In the genomic region with DNA sequence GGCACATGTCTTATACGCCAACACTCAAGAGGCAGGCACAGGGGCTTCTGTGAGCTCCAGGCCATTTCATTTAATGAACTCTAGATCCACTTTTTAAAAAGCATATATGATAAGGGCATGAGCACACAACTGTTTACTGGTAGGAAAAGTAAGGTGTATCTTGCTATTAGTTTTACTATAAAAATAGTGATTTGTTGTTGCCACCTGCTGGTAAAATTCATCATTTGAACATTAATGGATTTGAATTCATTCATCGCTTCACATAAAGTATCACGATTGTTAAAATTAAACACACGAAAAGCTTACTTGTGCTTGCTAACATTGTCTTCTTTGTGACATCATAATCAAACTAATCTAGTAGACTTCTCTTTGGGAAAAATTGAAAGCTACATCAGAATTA, we compare ENCODE assay signal across 19 mouse cellular contexts. TPM values are rescaled to one million over a fixed set of nuclear protein-coding genes. Genes with fewer than 3 reads are reported as not detected.
DNase-seq lines count a peak whose midpoint lies in the region; ATAC-seq and TF ChIP-seq lines count a peak whose summit lies in the region.
"Had no signal": no experiment of that assay in that cellular context is flagged by ENCODE, and none has a peak within 500 bp of the region (broad histone marks: within the 10 kb centered on the region; RNA-seq: fewer than 3 reads in every experiment).

No protein-coding gene starts in this region.

- in situ Hi-C loops in CH12.LX (cut with MboI; ENCODE audit: low pct_ligation_motif_present, low pct_unique_long_range_greater_than_20kb, low sequenced_read_pairs), result loop anchor here (10.0 kb wide), 1 partner anchor 142 kb away; no protein-coding TSS in a partner anchor

- TF ChIP-seq EP300 in CH12.LX (IDR thresholded peaks at IDR 0.05; ENCODE audit: low read length), result no peak

- dilution Hi-C loops in CH12.LX (cut with MboI; ENCODE audit: extremely low pct_ligation_motif_present, extremely low pct_unique_long_range_greater_than_20kb, low sequenced_read_pairs), result no loop called here

- no peak for ATAC-seq in hindbrain, postnatal 0 days
- no peak for ATAC-seq in hindbrain, embryonic 16.5 days
- ATAC-seq in lung, embryonic 14.5 days (ENCODE audit: insufficient read depth), result no peak

- no peaks in the 10 kb centered on the region for H3K4me1 ChIP-seq in hindbrain, postnatal 0 days (ENCODE audit: insufficient read depth, low read length)
- no peaks in the 10 kb centered on the region for H3K4me1 ChIP-seq in hindbrain, embryonic 16.5 days (ENCODE audit: control insufficient read depth, insufficient read depth, low read depth, low read length)
- no peaks in the 10 kb centered on the region for H3K4me1 ChIP-seq in lung, embryonic 14.5 days (ENCODE audit: insufficient read depth)
- H3K4me1 ChIP-seq in CH12.LX (ENCODE audit: control insufficient read depth in 1 of 2, insufficient read depth in 2 of 2), result peaks cover 0 to 7% of the 10 kb centered on the region in 2 experiments; a peak in 1 of 4 replicates
- H3K4me1 ChIP-seq: liver, embryonic 13.5 days had no signal

- H3K27ac ChIP-seq in hindbrain, postnatal 0 days, result no peak overlapping the region
- H3K27ac ChIP-seq in hindbrain, embryonic 16.5 days (ENCODE audit: low read depth, low read length), result no peak overlapping the region
- H3K27ac ChIP-seq in lung, embryonic 14.5 days (ENCODE audit: low read depth), result no peak overlapping the region
- H3K27ac ChIP-seq in CH12.LX (ENCODE audit: insufficient read depth, low read depth), result no peak overlapping the region
- H3K27ac ChIP-seq: embryonic facial prominence, embryonic 15.5 days; forebrain, embryonic 10.5 days; limb, embryonic 10.5 days; liver, embryonic 13.5 days had no signal

- peak; percentile 42 for DNase-seq in hindbrain, postnatal 0 days (ENCODE audit: low spot score)
- peak; percentile 36 for DNase-seq in lung, embryonic 14.5 days
- DNase-seq in lung, postnatal 36 days, result no peak
- no peak for DNase-seq in CH12.LX (ENCODE audit: extremely low read depth)
- DNase-seq in induced T-regulatory cell, adult 2 months (ENCODE audit: low read depth), result peak; percentile 47
- no peak for DNase-seq in right cerebral cortex, postnatal 36 days (ENCODE audit: low spot score in 2 of 2)
- no peak for DNase-seq in urinary bladder, postnatal 14 days (ENCODE audit: low spot score)
- DNase-seq: cerebellum, postnatal 10 days; embryo, embryonic 11 days; kidney, adult 11 months; layer of hippocampus, postnatal 36 days; liver, embryonic 13.5 days; right cerebral cortex, postnatal 25 days; thymus, postnatal 36 days had no signal

- TF ChIP-seq CTCF in hindbrain, postnatal 0 days (IDR thresholded peaks at IDR 0.05; ENCODE audit: low read depth), result peak; percentile 35; the same call in 1 of the 2 replicates
- no peak for TF ChIP-seq CTCF in lung, embryonic 14.5 days (IDR thresholded peaks at IDR 0.05; ENCODE audit: low read depth)
- TF ChIP-seq CTCF in CH12.LX (conservative IDR thresholded peaks at IDR 0.05 in 1 of 2, IDR thresholded peaks at IDR 0.05 in 1 of 2; ENCODE audit: low read depth in 2 of 2, low read length in 2 of 2), result peak in 1 of 2 experiments; percentile 40; a peak in 2 of 4 replicates

- no peaks in the 10 kb centered on the region for H3K36me3 ChIP-seq in hindbrain, postnatal 0 days (ENCODE audit: insufficient read depth, low read length)
- H3K36me3 ChIP-seq in hindbrain, embryonic 16.5 days (ENCODE audit: control insufficient read depth, insufficient read depth, low read length), result no peaks in the 10 kb centered on the region
- H3K36me3 ChIP-seq in lung, embryonic 14.5 days (ENCODE audit: insufficient read depth), result no peaks in the 10 kb centered on the region
- peaks cover 0 to 7% of the 10 kb centered on the region in 2 experiments for H3K36me3 ChIP-seq in CH12.LX (replicated peaks in 1 of 2; ENCODE audit: control insufficient read depth in 1 of 2, insufficient read depth in 1 of 2, low read length in 1 of 2)
- H3K36me3 ChIP-seq: embryonic facial prominence, embryonic 15.5 days; forebrain, embryonic 10.5 days; limb, embryonic 10.5 days; liver, embryonic 13.5 days had no signal

- peaks cover 6% of the 10 kb centered on the region; the same call in 1 of the 2 replicates for H3K79me2 ChIP-seq in CH12.LX (replicated peaks; ENCODE audit: control insufficient read depth, extremely low read depth, insufficient read depth, poor library complexity, severe bottlenecking)

- no peaks in the 10 kb centered on the region for H3K9me3 ChIP-seq in hindbrain, postnatal 0 days (ENCODE audit: low read length)
- no peaks in the 10 kb centered on the region for H3K9me3 ChIP-seq in hindbrain, embryonic 16.5 days (ENCODE audit: control insufficient read depth, low read length)
- no peaks in the 10 kb centered on the region for H3K9me3 ChIP-seq in lung, embryonic 14.5 days (ENCODE audit: low read depth, low read length)
- H3K9me3 ChIP-seq in CH12.LX (replicated peaks; ENCODE audit: low read length), result no peaks in the 10 kb centered on the region
- H3K9me3 ChIP-seq: embryonic facial prominence, embryonic 15.5 days; forebrain, embryonic 10.5 days; limb, embryonic 10.5 days; liver, embryonic 13.5 days; megakaryocyte, embryonic 14.5 days had no signal

- TF ChIP-seq RAD21 in CH12.LX (IDR thresholded peaks at IDR 0.05; ENCODE audit: low read depth, low read length), result peak; percentile 46

- TF ChIP-seq POLR2A in CH12.LX (IDR thresholded peaks at IDR 0.05; ENCODE audit: low read depth, low read length), result no peak

- no peaks in the 10 kb centered on the region for H3K27me3 ChIP-seq in hindbrain, postnatal 0 days (ENCODE audit: insufficient read depth, low read length)
- no peaks in the 10 kb centered on the region for H3K27me3 ChIP-seq in hindbrain, embryonic 16.5 days (replicated peaks; ENCODE audit: control insufficient read depth, insufficient read depth, low read length)
- H3K27me3 ChIP-seq in lung, embryonic 14.5 days (ENCODE audit: insufficient read depth, low read length), result no peaks in the 10 kb centered on the region
- H3K27me3 ChIP-seq in CH12.LX (replicated peaks), result no peaks in the 10 kb centered on the region
- H3K27me3 ChIP-seq: embryonic facial prominence, embryonic 15.5 days; liver, embryonic 13.5 days; megakaryocyte, embryonic 14.5 days had no signal

- no peak overlapping the region for H3K4me3 ChIP-seq in hindbrain, postnatal 0 days (ENCODE audit: low read length)
- no peak overlapping the region for H3K4me3 ChIP-seq in hindbrain, embryonic 16.5 days (ENCODE audit: low read length)
- no peak overlapping the region for H3K4me3 ChIP-seq in lung, embryonic 14.5 days (ENCODE audit: low read depth, low read length)
- no peak overlapping the region for H3K4me3 ChIP-seq in CH12.LX (replicated peaks in 1 of 3; ENCODE audit: low read depth in 2 of 3, low read length in 2 of 3, poor library complexity in 1 of 3)
- H3K4me3 ChIP-seq: embryonic facial prominence, embryonic 15.5 days; forebrain, embryonic 10.5 days; limb, embryonic 10.5 days; liver, embryonic 13.5 days; megakaryocyte, embryonic 14.5 days had no signal

- WGBS in hindbrain, postnatal 0 days, result 85% methylated on average over 4 of the region's 4 CpGs
- 89% methylated on average over 4 of the region's 4 CpGs for WGBS in hindbrain, embryonic 16.5 days
- WGBS in lung, embryonic 14.5 days, result 87% methylated on average over 4 of the region's 4 CpGs

- no peak overlapping the region for H3K4me2 ChIP-seq in hindbrain, postnatal 0 days (ENCODE audit: low read depth, low read length)
- no peak overlapping the region for H3K4me2 ChIP-seq in hindbrain, embryonic 16.5 days (ENCODE audit: low read length)
- H3K4me2 ChIP-seq in lung, embryonic 14.5 days, result no peak overlapping the region
- no peak overlapping the region for H3K4me2 ChIP-seq in CH12.LX (ENCODE audit: insufficient read depth, low read depth, poor library complexity, severe bottlenecking)
- H3K4me2 ChIP-seq: embryonic facial prominence, embryonic 15.5 days; liver, embryonic 13.5 days had no signal

- H3K9ac ChIP-seq in hindbrain, postnatal 0 days (replicated peaks; ENCODE audit: low read length), result no peak overlapping the region
- H3K9ac ChIP-seq in hindbrain, embryonic 16.5 days (ENCODE audit: low read depth, low read length), result no peak overlapping the region
- no peak overlapping the region for H3K9ac ChIP-seq in lung, embryonic 14.5 days
- H3K9ac ChIP-seq in CH12.LX (ENCODE audit: insufficient read depth, low read depth), result no peak overlapping the region
- H3K9ac ChIP-seq: embryonic facial prominence, embryonic 15.5 days; liver, embryonic 13.5 days had no signal

TF ChIP-seq in CH12.LX, 34 proteins besides CTCF, POLR2A, EP300 and RAD21:
- peak; percentile 25; the same call in 1 of the 2 replicates for TF ChIP-seq SMC3 (IDR thresholded peaks at IDR 0.05; ENCODE audit: low read depth, low read length)
- TF ChIP-seq BHLHE40 (IDR thresholded peaks at IDR 0.05; ENCODE audit: low read depth, low read length), result no peak
- no peak for TF ChIP-seq ETS1 (conservative IDR thresholded peaks at IDR 0.05; ENCODE audit: low read depth, low read length)
- TF ChIP-seq CHD2 (IDR thresholded peaks at IDR 0.05; ENCODE audit: low read length), result no peak
- TF ChIP-seq ZMIZ1 (IDR thresholded peaks at IDR 0.05; ENCODE audit: low read depth, low read length), result no peak
- TF ChIP-seq MAX (IDR thresholded peaks at IDR 0.05; ENCODE audit: low read length), result no peak
- no peak for TF ChIP-seq MXI1 (IDR thresholded peaks at IDR 0.05; ENCODE audit: low read depth, low read length)
TF ChIP-seq in CH12.LX: peak in this region for 1.

RNA-seq across cellular contexts. Expression of a gene that starts 27.8 kb away (rescaled TPM):
- 55.0 and 62.2 TPM in 2 replicates for total RNA-seq in hindbrain, postnatal 0 days (2014; rRNA removed)
- polyA plus RNA-seq in hindbrain, postnatal 0 days (2015; fragmentation: Nextera tagmentation; extraction: Ambion mirVana), result 150 TPM in 2 replicates
- polyA plus RNA-seq in hindbrain, embryonic 16.5 days (2015; fragmentation: Nextera tagmentation; extraction: Ambion mirVana), result 103 and 108 TPM in 2 replicates
- polyA plus RNA-seq in lung, embryonic 14.5 days (2014; fragmentation: Nextera tagmentation; extraction: Ambion mirVana), result 49.2 and 50.2 TPM in 2 replicates
- total RNA-seq in CH12.LX (2012; rRNA removed) (17.4 and 20.6 TPM in 2 replicates), CH12.LX (2014; rRNA removed) (23.3 and 25.4 TPM in 2 replicates)
- 31.1 and 31.2 TPM in 2 replicates for polyA plus RNA-seq in CH12.LX (2012; ENCODE audit: insufficient read length, low read depth)

Comparison
In these comparisons a context has a peak if more than half of its experiments do, and no peak if none do; other contexts are left out.
1. DNase-seq: peak in hindbrain, postnatal 0 days (single experiment), lung, embryonic 14.5 days (single experiment) and induced T-regulatory cell, adult 2 months (single experiment); none in lung, postnatal 36 days (single experiment), CH12.LX (single experiment), right cerebral cortex, postnatal 36 days (0 of 2) and urinary bladder, postnatal 14 days (single experiment).